Mouse (Mus musculus): ENCODE results near the gene Tnnc1.

Tnnc1 gene

DNA sequence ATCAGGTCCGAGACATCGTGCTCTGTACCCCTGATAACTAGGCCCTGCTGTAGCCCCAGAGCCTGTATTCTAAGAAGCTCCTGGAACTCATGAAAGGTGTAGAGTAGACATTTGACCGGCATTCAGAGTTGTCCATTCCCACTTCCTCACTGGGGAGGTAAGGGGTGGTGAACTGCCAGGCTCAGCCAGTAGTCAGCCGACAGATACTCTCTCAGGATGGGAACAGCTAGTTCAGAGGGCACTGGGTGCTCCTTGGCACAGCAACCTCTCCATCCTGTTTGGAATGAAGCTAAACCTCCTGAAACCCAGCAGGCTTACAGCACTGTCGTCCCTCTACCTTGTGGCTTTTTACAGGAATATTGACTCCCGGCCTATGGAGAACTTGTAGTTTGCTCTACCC lies 3.7 kb downstream of the Tnnc1 start:
- intact Hi-C loops (cut with DNase I), result loop anchor here (5.0 kb wide), 1 partner anchor 35 kb away; no protein-coding TSS in a partner anchor

GRCm38 (mm10) chr14:31212499-31212898 lies 4.4 kb downstream of the Tnnc1 start:
- intact Hi-C loops (cut with DNase I), result loop anchor here (5.0 kb wide), 1 partner anchor 35 kb away; no protein-coding TSS in a partner anchor

GRCm38 (mm10) chr14:31213868-31214267 lies 5.8 kb downstream of the Tnnc1 start:
- intact Hi-C loops (cut with DNase I), result loop anchor here (2.0 to 5.0 kb wide), 2 partner anchors 19 to 33 kb away; no protein-coding TSS in a partner anchor

DNA sequence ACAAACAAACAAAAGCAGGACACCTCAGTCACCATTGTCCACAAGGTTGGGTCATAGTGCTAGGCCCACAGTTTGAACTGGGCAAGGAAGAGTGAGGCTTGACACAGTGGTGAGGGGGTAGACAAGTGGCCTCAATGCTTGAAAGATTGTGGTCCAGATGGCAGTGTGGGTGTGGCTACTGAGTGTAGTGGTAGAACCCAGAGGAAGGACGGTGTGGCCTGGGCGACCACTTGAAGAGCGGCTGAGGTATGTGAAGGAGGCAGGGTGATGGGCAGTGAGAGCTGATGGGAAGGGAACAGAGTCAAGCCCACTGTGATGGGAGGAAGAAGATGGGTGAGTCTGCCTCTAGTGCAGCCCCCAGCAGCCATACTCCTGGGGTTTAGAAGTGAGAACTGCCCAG lies 6.6 kb downstream of the Tnnc1 start:
- intact Hi-C loops (cut with DNase I), result loop anchor here (2.0 to 5.0 kb wide), 3 partner anchors 18 to 118 kb away; no protein-coding TSS in a partner anchor

- intact Hi-C loops (cut with DNase I), result loop anchor here (2.0 to 5.0 kb wide), 2 partner anchors 17 to 117 kb away; no protein-coding TSS in a partner anchor
Measured at GRCm38 (mm10) chr14:31215157-31216002, 7.3 kb downstream of the Tnnc1 start.

- intact Hi-C loops (cut with DNase I), result loop anchor here (5.0 kb wide), 1 partner anchor 115 kb away; no protein-coding TSS in a partner anchor
Measured at GRCm38 (mm10) chr14:31216846-31217245, 8.7 kb downstream of the Tnnc1 start, which contains the start of gene Nisch. Nisch (minus strand) TSS chr14:31216946.

DNA sequence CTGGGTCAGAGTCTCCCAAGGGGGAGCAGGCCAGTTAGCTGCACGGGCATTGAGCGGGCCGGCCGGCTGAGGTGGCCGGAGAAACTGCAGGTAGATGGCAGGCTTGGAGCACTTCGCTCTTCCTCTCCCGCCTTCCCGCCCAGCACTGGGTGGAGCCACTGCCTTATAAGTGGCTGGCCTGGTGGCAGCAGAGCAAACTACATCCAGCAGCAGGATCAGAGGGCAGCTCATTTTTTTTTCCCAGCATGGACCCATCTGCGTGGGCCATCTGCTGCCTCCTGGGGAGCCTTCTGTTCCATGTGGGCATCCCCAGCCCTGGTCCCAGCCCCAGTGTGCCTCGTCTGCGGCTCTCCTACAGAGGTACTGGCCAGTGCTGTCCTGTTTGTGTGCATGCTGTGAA lies 9.6 kb downstream of the Tnnc1 start, which contains the start of gene Sema3g:
Sema3g (plus strand) TSS at position 195 of the 400 bp plus-strand sequence.
- intact Hi-C loops (cut with DNase I), result loop anchor here (5.0 kb wide), 1 partner anchor 115 kb away; no protein-coding TSS in a partner anchor

GRCm38 (mm10) chr14:31226978-31227377 lies 18.9 kb downstream of the Tnnc1 start:
- intact Hi-C loops (cut with DNase I), result no loop called here

DNA sequence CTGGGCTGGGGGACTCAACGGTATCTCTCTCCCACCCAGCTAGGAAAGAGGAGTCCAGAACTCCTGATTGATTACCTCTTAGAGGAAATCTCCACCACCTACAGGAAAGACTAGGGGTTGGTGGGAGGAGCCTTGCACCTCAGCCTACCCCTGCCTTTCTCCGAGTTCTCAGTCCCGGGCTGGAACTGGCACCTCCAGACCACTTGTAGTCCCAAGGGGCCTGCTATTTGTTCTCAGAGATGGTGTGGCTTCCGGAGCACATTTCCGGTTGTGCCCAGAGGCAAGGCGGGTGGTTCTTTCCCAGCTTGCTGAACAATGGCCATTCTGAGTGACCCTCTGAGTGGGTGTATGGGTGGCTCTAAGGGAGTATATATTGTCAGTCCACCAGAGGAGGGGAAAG lies 20.1 kb downstream of the Tnnc1 start:
- intact Hi-C loops (cut with DNase I), result no loop called here

DNA sequence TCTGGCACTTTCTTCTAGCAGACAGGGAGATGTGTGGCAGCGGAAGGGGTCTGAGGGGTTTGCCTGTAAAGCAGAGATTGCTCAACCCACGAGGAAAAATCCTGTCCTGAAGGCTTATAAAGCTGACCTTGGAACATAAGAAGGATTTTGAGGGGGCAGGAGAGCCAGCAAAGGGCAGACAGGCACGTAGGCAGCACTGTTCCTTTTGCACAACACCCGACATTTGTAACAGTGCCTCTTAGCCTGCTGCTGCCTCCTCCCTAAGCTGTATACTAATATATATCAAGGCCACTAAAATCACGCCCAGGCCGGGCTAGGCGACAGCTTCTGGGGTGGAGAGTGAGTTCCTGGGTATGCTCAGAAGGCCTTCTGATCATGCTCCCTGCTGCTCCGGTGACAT lies 22.3 kb downstream of the Tnnc1 start:
- intact Hi-C loops (cut with DNase I), result no loop called here

DNA sequence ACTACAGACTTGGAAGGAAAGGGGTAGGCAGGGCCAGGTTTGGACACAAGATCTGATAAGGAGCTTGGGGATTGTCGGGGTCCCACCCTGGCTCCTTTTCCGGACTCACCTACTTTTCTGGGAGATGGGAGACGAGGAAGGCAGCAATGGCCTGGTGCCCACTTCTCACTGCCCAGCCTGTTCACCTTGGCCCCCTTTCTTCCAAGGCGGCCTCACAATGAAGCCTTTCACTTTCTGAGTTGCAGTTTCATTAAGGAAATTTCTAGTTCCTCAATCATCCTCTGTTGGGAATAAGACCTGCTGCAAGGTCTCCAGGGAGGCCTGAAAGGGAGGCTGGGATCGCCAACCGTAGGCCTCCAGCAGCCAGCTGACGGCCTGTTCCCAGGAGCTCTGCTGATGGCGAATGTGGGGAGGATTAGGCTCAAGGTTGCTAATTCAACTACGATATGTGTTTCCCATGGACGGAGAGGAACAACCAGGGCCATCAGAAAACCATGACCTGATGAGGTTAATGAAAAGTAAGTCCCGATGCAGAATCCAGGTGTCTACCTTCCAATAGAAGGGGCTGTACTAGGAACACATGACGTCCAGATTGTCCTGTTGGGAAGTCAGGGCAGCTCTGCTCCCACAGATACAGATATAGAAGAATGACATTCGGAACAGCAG lies 24.4 kb downstream of the Tnnc1 start:
- intact Hi-C loops (cut with DNase I), result loop anchor here (2.0 kb wide), 1 partner anchor 18 kb away; no protein-coding TSS in a partner anchor

- intact Hi-C loops (cut with DNase I), result loop anchor here (2.0 kb wide), 1 partner anchor 19 kb away; no protein-coding TSS in a partner anchor
Measured at GRCm38 (mm10) chr14:31233070-31233995, 25.2 kb downstream of the Tnnc1 start.

- intact Hi-C loops (cut with DNase I), result loop anchor here (2.0 kb wide), 1 partner anchor 19 kb away; no protein-coding TSS in a partner anchor
Measured at GRCm38 (mm10) chr14:31233996-31234591, 26.0 kb downstream of the Tnnc1 start.

DNA sequence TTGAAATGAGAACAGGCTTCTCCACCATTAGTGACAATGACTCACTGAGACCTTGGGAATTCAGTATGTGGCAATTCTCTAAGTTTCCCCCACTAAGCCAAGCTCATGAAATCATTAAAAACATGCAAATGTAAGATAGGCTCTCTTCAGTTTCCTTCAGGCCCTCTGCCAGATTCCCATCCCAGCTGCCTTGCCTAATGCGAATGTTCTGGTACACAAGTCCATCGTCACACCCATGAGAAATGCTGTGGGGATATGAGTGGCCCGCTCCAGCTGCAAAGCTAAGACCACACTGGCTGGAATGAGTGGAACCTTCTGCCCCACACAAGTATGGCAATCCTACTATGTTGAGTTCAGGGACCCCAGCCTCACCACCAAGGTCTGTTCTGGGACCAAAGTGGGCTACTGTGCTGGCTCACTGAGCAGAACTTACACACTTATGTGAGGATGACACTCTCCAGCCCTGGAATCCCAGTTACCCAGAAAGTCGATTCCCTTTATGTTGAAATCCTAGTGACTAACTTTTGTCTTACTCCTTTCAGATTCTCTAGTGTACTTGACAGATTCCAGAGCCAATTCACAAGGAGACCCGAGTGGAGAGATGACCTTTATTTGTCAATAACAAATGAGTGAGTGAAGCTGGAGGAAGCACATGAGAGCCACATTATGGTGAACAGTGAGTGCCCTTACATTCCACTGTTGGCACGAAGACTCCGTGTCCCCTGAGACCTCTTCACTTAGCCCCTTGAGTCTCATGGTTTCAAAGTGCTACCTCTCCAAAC lies 29.2 kb downstream of the Tnnc1 start:
- intact Hi-C loops (cut with DNase I), result no loop called here

- intact Hi-C loops (cut with DNase I), result no loop called here
Measured at GRCm38 (mm10) chr14:31240528-31240927, 32.4 kb downstream of the Tnnc1 start.

DNA sequence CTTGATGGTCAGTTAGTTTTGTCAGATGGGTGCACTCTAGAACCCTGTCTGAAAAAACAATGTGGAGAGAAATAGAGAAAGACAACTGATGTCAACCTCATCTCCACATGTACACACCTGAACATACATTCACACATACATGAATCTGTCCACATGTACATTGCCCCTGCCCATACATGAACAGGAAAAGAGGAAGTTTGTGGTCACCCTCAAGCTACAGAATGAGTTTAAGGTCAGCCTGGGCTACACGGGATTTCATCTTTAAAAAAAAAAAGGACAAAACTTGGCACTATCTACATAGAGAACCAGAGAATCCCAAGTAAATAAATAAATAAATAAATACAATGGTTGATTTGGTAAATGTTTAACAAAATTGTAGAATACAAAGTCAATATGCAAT lies 36.7 kb downstream of the Tnnc1 start:
- intact Hi-C loops (cut with DNase I), result loop anchor here (5.0 kb wide), 1 partner anchor 32 kb away; no protein-coding TSS in a partner anchor

DNA sequence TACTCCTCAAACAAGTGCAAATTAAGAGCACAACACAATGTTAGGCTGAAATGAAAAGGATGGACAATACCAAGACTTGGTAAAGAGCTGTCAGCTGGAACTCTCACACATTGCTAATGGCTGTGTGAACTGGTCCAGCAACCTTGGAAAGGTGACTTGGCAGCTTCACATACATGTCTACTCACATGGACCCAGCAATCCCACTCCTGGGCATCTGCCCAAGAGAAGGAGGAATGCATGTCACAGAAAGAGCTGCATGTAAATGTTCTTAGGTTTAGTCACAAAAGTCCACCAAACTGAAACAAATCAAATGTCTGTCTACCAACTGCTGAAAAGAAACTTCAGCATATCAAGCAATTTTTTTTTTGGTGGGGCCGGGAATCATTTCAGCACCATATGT lies 37.8 kb downstream of the Tnnc1 start:
- intact Hi-C loops (cut with DNase I), result loop anchor here (5.0 kb wide), 1 partner anchor 34 kb away; no protein-coding TSS in a partner anchor

DNA sequence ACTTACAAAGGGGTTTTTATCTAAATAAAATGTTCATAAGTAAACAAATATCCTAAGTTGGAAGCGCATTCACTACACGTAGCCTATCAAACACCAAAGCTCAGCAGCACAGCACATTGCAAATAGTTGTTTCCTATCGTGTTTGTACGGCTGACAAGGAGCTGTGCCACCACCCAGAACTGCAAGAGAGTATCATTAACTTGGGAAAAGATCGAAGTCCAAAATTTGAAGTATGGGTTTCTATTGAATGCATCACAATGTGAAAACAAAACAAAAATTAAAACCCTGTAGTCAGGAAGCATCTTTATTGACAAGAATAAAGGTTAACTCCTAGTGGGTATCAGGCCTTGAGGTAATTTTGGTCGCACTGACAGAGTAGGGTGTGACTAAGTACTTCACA lies 40.3 kb downstream of the Tnnc1 start:
- intact Hi-C loops (cut with DNase I), result loop anchor here (5.0 kb wide), 1 partner anchor 36 kb away; no protein-coding TSS in a partner anchor

Data from adrenal gland (tissue).